Mouse (Mus musculus) embryonic facial prominence, embryonic 13.5 days (tissue): Measurements from ENCODE around the gene Stat1. TPM values are rescaled to one million over a fixed set of nuclear protein-coding genes. Genes with fewer than 3 reads are reported as not detected.

Experiments
- polyA plus RNA-seq: library from polyadenylated mRNA; unstranded; fragments of >200 nt; fragmentation: Nextera tagmentation; extraction: Ambion mirVana; gene quantifications from 2 replicates; pipeline ENCODE4 v1.2.1, GENCODE M21; 2015

Gene Stat1
- polyA plus RNA-seq, 1 experiment from 2014 or later, result 14.9 TPM

Other genes with a start within 250 kb of the Stat1 start
- 96.1 and 105 TPM in 2 replicates for gene Myo1b, start 203.4 kb upstream of the Stat1 start, polyA plus RNA-seq
- gene Stat4, start 132.3 kb upstream of the Stat1 start, polyA plus RNA-seq, result 1.3 and 1.4 TPM in 2 replicates
- 21.4 and 27.2 TPM in 2 replicates for gene Gls, start 113.8 kb downstream of the Stat1 start, polyA plus RNA-seq